Mouse (Mus musculus): Measurements from ENCODE around the gene Vwc2l.
A peak's percentile ranks its signal among the peaks of the same experiment; 100 is the strongest.

Gene Vwc2l

DNA sequence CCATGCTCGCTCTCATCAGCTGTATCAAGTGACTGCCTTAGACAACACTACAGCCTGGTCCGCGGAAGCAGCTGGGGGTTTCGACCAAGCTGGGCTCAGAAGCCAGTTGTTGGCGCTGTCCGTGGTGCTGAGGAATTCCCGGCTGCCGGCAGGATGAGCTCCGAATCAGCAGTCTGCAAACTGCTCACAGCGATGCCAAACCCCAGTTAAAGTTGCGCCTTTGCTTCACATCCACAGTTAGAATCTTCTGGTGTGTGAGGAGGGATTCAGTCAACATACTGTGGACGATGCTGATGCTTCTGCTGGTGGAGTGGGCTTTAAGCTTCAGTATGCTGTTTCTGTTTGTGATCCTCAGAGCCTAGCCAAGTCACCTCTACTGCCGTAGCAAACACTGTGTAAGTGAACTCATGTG lies at the start of gene Vwc2l:
Gene Vwc2l (plus strand): TSS at position 61 of the 412 bp plus-strand sequence.
- DNase-seq (ENCODE audit: low spot score) = peak; percentile 8

DNA sequence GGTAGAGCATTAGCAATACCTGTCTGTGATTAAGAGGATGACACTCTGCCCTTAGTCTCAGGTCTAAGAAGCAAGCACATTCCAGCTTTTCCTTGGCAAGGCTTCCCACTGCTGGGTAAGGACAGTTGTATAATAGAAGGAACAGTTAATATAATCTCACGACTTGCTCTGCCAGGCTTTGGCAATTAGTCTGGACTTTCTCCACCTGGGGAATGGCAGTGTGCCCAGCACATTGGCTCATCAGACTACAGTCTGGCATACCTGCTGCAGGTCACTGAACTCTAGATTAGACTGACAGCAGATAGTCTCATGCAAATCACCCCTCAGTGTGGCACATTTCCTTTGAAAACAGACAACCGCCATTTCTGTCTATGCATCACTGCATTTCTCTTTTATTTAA lies 33.0 kb upstream of the Vwc2l start:
- no peak for DNase-seq (ENCODE audit: low spot score)

- DNase-seq (ENCODE audit: low spot score) = peak; percentile 7
Observed at GRCm38 (mm10) chr1:70700270-70700669, 25.2 kb upstream of the Vwc2l start.

GRCm38 (mm10) chr1:70703934-70704333 lies 21.6 kb upstream of the Vwc2l start:
- DNase-seq (ENCODE audit: low spot score) = no peak

GRCm38 (mm10) chr1:70705821-70706220 lies 19.7 kb upstream of the Vwc2l start:
- no peak for DNase-seq (ENCODE audit: low spot score)

DNA sequence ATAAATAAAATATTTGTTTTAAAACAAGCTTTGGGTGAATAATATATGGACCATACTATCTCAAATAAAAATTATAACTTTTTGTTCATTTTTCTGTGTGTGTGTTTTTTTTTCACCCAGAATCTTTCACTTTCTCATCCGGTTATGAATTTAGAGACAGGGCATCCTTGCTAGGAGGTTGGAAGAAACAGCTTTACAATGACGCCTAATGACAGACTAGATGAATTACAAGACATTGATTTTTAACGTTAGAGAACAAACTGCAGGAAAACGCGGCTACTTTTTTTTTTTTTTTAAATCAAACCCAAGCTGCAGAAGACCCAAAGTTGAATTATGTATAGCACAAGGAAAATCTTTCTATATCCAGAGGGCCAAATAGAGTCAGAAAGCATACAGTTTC lies 470 bp upstream of the Vwc2l start:
- DNase-seq (ENCODE audit: low spot score) = no peak

GRCm38 (mm10) chr1:70787146-70787545 lies 61.6 kb downstream of the Vwc2l start:
- no peak for DNase-seq (ENCODE audit: low spot score)

DNA sequence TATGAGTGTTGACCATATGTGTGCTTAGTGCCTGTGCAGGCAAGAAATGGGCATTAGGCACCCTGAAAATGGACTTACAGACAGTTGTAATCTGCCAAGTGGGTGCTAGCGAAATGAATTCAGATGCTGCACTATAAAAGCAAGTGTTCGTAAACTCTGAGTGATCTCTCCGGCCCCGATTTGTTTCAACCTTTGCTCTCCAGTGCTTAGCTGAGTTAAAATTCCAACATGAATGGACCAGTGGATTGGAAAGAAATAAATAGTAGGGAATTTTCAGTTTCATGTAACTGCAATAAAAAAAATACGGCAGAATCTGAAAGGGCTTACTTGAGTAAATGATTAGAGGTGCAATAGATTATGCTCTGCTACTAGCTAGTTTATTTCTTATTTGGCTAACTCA lies 66.1 kb downstream of the Vwc2l start:
- no peak for DNase-seq (ENCODE audit: low spot score)

DNA sequence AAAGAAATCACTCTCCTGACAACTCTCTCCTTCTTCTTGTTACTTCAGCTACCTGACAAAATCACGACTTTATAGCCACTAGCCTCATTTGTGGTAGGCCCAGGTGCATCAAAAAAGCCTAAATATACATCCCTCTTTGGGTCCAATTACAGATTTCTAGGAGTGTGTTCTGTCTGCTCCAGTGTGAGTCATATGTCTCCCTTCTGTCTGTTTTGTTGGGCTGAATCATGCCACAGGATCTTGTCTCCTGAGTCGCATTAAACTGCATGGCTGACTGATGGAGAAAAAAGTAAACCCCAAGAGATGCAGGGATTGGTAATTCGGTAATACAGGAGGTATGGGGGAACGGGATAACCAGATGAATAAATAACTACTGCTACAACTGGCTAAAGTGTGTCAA lies 69.6 kb downstream of the Vwc2l start:
- DNase-seq (ENCODE audit: low spot score) = no peak

DNA sequence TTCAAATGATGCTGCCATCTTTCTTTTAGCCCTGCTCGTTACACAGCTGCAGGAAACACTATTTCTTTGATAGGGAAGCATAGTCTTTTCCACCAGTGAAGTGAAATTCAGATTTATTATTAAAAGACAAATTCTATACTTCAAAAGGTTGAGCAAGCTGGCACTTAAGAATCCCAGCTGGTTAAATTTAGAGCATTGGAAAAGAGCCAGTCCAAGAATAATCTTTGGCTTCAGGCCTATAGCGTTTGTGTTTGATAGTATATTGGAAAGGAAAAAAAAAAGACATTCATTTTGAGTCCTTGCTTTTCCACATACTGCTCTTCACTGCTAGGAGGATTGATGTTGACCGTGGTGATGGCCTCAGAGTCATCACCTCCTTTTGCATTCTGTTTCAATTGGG lies 77.9 kb downstream of the Vwc2l start:
- DNase-seq (ENCODE audit: low spot score) = no peak

GRCm38 (mm10) chr1:70823111-70823510 lies 97.6 kb downstream of the Vwc2l start:
- no peak for DNase-seq (ENCODE audit: low spot score)

DNA sequence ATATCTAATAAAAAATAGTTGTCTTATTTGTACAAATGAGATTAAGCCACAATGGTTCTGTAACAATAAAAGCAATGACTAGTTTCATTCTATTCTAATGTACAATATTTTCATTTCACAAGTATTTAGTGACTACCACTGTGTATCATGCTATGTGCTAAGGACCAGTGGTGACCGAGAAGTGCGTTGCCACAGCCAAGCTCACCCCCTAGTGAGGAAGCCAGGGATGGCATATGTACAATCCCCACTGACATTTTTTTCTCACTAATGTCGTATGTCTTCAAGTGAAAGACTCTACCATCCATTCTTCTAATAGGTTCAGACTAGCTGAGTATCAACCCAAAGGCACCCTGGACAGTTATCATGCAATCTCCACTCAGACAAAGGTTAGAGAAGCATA lies 107.7 kb downstream of the Vwc2l start:
- DNase-seq (ENCODE audit: low spot score) = no peak

- DNase-seq (ENCODE audit: low spot score) = no peak
Observed at GRCm38 (mm10) chr1:70842222-70842621, 116.7 kb downstream of the Vwc2l start.

- no peak for DNase-seq (ENCODE audit: low spot score)
Observed at GRCm38 (mm10) chr1:70845276-70845675, 119.8 kb downstream of the Vwc2l start.

DNA sequence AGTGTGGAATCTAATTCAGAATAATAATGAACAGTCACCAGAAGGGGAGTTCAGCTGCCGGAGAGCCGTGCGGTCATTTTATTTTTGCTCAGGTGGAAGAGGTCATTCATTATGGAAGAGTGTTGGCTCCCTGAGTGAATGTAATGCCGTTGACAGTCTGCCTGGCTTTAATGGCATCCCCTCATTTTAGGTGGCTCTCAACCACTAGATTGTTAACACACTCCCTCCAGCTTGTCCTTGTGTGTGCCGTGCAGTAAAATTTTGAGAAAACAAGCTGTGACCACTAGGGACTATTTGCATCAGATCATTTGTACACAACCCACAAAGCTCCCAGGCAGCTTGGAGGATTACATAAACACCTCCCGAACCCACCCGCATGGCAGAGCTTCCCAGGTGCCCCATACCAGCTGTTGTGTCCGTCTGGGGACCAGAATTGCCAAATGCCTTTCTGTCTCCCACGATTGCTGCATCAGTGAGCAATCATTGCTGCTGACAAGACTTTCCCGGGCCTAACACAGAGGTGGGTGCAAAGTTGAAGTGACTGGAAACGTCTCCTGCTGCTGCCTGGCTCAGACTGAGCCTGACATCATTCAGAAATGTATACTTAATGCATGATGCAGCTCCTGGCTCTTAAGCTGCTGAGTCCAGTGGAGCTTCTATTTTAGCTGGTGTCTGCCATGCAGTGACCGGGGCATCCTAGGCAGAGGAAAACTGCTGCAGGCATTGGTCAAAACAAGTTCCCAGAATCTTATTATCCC lies 126.3 kb downstream of the Vwc2l start:
- peak; percentile 25 for DNase-seq (ENCODE audit: low spot score)

GRCm38 (mm10) chr1:70853446-70853845 lies 127.9 kb downstream of the Vwc2l start:
- DNase-seq (ENCODE audit: low spot score) = no peak

DNA sequence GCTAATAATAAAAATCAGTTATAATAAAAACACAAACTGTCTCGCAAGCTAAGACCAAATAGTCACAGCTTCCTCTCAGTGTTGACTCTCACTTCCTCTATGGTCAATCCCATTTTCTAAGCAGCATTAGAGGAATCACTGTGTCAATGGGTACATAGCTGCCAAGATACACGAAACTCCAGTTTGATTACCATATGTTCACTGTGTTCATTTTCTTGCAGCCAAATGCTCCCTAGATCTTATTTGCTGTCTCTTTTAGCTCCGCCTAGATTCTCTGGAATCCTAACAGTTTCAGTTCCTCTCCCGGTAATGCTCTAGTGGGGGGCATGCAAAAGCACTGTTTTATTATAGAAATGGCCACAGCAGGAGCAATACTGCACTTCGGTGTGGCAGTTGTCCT lies 130.4 kb downstream of the Vwc2l start:
- DNase-seq (ENCODE audit: low spot score) = peak; percentile 9

DNA sequence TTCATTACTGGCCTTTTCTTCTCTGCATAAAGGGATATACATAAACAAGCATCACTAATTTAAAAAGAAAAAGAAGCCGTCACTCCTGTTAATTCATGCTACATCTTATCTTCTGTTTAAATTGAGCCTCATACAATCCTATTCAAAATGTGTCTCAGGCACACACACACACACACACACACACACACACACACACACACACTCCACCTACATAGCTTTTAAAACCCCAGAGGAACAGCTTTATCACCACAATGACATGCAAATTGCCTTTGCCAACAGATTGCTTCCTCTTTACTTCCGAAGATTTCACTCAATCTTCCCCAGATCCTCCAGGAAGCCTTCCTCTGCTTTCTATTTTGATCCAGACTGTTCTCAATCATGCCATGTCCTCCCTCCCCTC lies 136.2 kb downstream of the Vwc2l start:
- DNase-seq (ENCODE audit: low spot score) = no peak

- DNase-seq (ENCODE audit: low spot score) = no peak
Observed at GRCm38 (mm10) chr1:70866137-70866536, 140.6 kb downstream of the Vwc2l start.

DNA sequence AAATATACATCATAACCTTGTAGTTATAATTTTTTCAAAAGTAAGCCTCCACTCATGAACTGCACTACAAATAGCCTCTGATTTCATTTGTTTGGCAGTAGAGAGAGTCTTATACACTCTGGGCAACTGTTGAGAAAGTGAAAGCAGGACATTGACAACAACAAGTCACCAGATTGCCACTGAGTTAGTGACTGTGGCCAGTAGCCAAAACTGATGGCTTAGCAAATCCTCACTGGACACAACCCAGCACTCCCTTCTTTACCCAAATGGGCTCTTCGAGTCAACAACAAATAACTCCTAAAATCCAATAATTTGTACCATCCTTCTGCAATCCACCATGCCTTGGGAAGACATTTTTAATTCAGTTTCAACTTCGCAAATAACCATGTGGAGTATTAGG lies 155.0 kb downstream of the Vwc2l start:
- DNase-seq (ENCODE audit: low spot score) = no peak

DNA sequence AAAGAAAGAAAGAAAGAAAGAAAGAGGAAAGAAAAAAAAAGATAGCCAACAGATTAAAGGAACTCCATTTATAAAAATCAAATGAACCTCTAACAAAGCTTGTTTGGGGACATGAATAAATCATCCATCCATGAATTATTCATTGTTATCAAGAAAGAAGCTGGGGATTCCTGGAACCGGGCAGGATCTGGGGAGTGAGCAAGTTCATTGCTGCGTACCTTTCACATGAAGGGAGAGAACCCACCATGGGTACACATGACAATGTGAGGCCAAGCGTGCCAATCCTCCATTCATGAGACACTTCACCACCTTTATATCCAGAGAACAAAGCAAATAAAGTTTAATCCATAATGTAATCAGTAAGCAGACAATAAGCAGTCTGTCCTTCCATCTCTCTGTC lies 155.8 kb downstream of the Vwc2l start:
- DNase-seq (ENCODE audit: low spot score) = no peak

DNA sequence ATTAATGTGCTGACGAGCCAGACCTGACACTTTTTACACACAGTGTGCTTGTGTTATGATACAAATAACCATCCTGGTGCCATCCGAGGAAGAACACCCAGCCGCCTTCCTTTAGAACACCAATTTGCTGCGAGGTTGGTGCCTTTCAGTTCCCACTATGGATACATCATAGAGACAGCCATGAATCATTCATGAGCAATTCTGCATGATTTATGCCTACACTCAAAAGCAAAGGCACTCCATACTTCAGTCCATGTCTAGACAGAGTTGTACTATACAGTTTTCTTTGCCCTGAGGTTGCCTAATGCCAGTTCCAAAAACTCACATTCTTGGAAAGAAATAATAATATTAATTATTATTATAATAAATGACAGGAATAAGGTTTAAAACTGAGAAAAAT lies 158.6 kb downstream of the Vwc2l start:
- DNase-seq (ENCODE audit: low spot score) = no peak

DNA sequence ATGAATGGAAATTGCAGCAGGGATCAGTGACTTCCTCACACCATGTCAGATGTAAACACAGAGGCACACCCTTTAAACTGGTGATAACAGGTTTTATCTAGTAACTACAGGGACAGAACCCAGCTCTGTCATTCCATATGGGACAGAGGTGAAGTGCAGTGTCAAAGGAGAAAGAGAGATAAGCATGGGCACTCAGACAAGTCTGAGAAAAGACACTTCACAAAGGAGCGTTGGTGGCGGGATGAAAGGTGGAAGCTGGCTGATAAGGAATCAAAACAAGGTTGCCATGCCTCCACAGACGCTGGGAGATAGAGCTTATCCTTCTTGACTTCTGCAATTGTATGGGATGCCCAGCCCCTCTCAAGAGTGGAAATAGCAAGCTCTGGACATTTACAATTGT lies 176.8 kb downstream of the Vwc2l start:
- no peak for DNase-seq (ENCODE audit: low spot score)

- DNase-seq (ENCODE audit: low spot score) = peak; percentile 51
Observed at GRCm38 (mm10) chr1:70907366-70907765, 181.9 kb downstream of the Vwc2l start.
